Mouse (Mus musculus) stomach, embryonic 16.5 days (tissue): Measurements from ENCODE around the gene Entpd2. TPM values are rescaled to one million over a fixed set of nuclear protein-coding genes. Genes with fewer than 3 reads are reported as not detected.

ENCODE experiments used
- ATAC-seq: fragments of 200-750 bp; cut with Nextera tagmentation; 2 replicates; pipeline ENCODE4 v1.8.0; 2017; ENCODE audit warnings: moderate number of reproducible peaks, moderate TSS enrichment; ENCODE audit not compliant: insufficient read depth, low FRiP score
- H3K27ac ChIP-seq: fragments of 300-500 bp; sonication (generic); 2 replicates; pipeline ENCODE4 v1.5.1; 2014; ENCODE audit warnings: low read length
- H3K27me3 ChIP-seq: fragments of 300-500 bp; sonication (generic); 2 replicates; pipeline ENCODE4 v1.6.1; 2014; ENCODE audit warnings: low read length, control low read depth, mixed read lengths; ENCODE audit not compliant: control insufficient read depth, insufficient read depth
- H3K36me3 ChIP-seq: fragments of 300-500 bp; sonication (generic); 2 replicates; pipeline ENCODE4 v1.6.1; 2014; ENCODE audit warnings: low read length; ENCODE audit not compliant: control insufficient read depth, insufficient read depth
- H3K4me1 ChIP-seq: fragments of 300-500 bp; sonication (generic); 2 replicates; pipeline ENCODE4 v1.6.1; 2014; ENCODE audit warnings: low read length, control low read depth, mixed read lengths; ENCODE audit not compliant: control insufficient read depth, insufficient read depth
- H3K4me2 ChIP-seq: fragments of 300-500 bp; sonication (generic); 2 replicates; pipeline ENCODE4 v1.6.1; 2014; ENCODE audit warnings: low read depth, low read length, mixed read lengths
- H3K4me3 ChIP-seq: fragments of 300-500 bp; sonication (generic); replicated peaks from 2 replicates; pipeline ENCODE4 v1.5.1; 2014; ENCODE audit warnings: mild to moderate bottlenecking, low read length
- H3K9ac ChIP-seq: fragments of 300-500 bp; sonication (generic); 2 replicates; pipeline ENCODE4 v1.6.1; 2014; ENCODE audit warnings: low read length
- H3K9me3 ChIP-seq: fragments of 300-500 bp; sonication (generic); replicated peaks from 2 replicates; pipeline ENCODE4 v1.6.1; 2016; ENCODE audit warnings: low read length, control low read depth; ENCODE audit not compliant: control insufficient read depth
- WGBS: fragments of 180-500 bp; shearing (Covaris S2); extraction: QIAGEN DNeasy Blood & Tissue Kit; methylation state at CpG from one replicate; pipeline ENCODE4 v1.1.7; 2014; 5-methylcytosine and 5-hydroxymethylcytosine counted together
- polyA plus RNA-seq: library from polyadenylated mRNA; unstranded; fragments of >200 nt; fragmentation: Nextera tagmentation; extraction: Ambion mirVana; gene quantifications from 2 replicates; pipeline ENCODE4 v1.2.1, GENCODE M21; 2015

Entpd2 gene
- polyA plus RNA-seq, 1 experiment from 2014 or later, result 16.6 TPM

- Histone ChIP-seq H3K4me3 (0 out of 2 replicates have a peak overlapping the region, but pooled peaks have one; percentile 0), H3K9ac (0 out of 2 replicates have a peak overlapping the region, but pooled peaks have one; percentile 3), H3K27ac (peak overlapping the region; percentile 44; the same call in 1 of the 2 replicates), H3K9me3 (no peaks in the 10 kb centered on the region), H3K4me1 (peaks cover 7% of the 10 kb centered on the region), H3K4me2 (peak overlapping the region; percentile 95), H3K27me3 (no peaks in the 10 kb centered on the region), H3K36me3 (no peaks in the 10 kb centered on the region)
- 34% methylated on average over 13 of the region's 13 CpGs for WGBS
- ATAC-seq, result peak; percentile 68
Observed at GRCm38 (mm10) chr2:25363478-25364178, 32.0 kb upstream of the Entpd2 start.

GRCm38 (mm10) chr2:25364313-25364712 is 31.4 kb upstream of the Entpd2 start:
- Histone ChIP-seq H3K27me3 (no peaks in the 10 kb centered on the region), H3K36me3 (no peaks in the 10 kb centered on the region), H3K4me3 (peak overlapping the region; percentile 80), H3K9me3 (no peaks in the 10 kb centered on the region), H3K9ac (peak overlapping the region; percentile 89), H3K4me2 (peak overlapping the region; percentile 95), H3K4me1 (peaks cover 7% of the 10 kb centered on the region), H3K27ac (0 out of 2 replicates have a peak overlapping the region, but pooled peaks have one; percentile 44)
- no peak for ATAC-seq
- WGBS, result 84% methylated on average over 4 of the region's 4 CpGs

- H3K4me2 ChIP-seq, result peak overlapping the region; percentile 95
- peaks cover 7% of the 10 kb centered on the region for H3K4me1 ChIP-seq
- H3K27ac ChIP-seq, result no peak overlapping the region
- no peaks in the 10 kb centered on the region for H3K9me3 ChIP-seq
- no peaks in the 10 kb centered on the region for H3K36me3 ChIP-seq
- WGBS, result 35% methylated on average over 9 of the region's 9 CpGs
- no peaks in the 10 kb centered on the region for H3K27me3 ChIP-seq
- ATAC-seq, result no peak
- peak overlapping the region; percentile 80 for H3K4me3 ChIP-seq
- H3K9ac ChIP-seq, result peak overlapping the region; percentile 89
Observed at GRCm38 (mm10) chr2:25364761-25365090, 30.9 kb upstream of the Entpd2 start.

GRCm38 (mm10) chr2:25365091-25365761 is 30.4 kb upstream of the Entpd2 start, which contains the start of gene Uap1l1:
Gene Uap1l1, minus strand, starts transcription at chr2:25365682.
- Histone ChIP-seq H3K27me3 (no peaks in the 10 kb centered on the region), H3K9me3 (no peaks in the 10 kb centered on the region), H3K4me1 (peaks cover 7% of the 10 kb centered on the region), H3K4me3 (peak within 1 kb of the TSS; percentile 80), H3K27ac (peak within 1 kb of the TSS; percentile 78), H3K9ac (peak within 1 kb of the TSS; percentile 89), H3K4me2 (peak within 1 kb of the TSS; percentile 95), H3K36me3 (no peaks in the 10 kb centered on the region)
- WGBS, result under 1% methylated on average over 54 of the region's 54 CpGs
- ATAC-seq, result peak; percentile 81

- WGBS, result 72% methylated on average over 3 of the region's 3 CpGs
- Histone ChIP-seq H3K27me3 (no peaks in the 10 kb centered on the region), H3K9ac (no peak overlapping the region), H3K9me3 (no peaks in the 10 kb centered on the region), H3K4me3 (no peak overlapping the region), H3K4me1 (peaks cover 26% of the 10 kb centered on the region), H3K27ac (no peak overlapping the region), H3K4me2 (no peak overlapping the region), H3K36me3 (no peaks in the 10 kb centered on the region; the same call in 1 of the 2 replicates)
- no peak for ATAC-seq
Observed at GRCm38 (mm10) chr2:25369996-25370395, 25.7 kb upstream of the Entpd2 start.

- peaks cover 26% of the 10 kb centered on the region for H3K4me1 ChIP-seq
- H3K27me3 ChIP-seq, result no peaks in the 10 kb centered on the region
- H3K9ac ChIP-seq, result peak within 1 kb of the TSS; percentile 75
- WGBS, result 1% methylated on average over 65 of the region's 65 CpGs
- no peaks in the 10 kb centered on the region for H3K9me3 ChIP-seq
- H3K4me3 ChIP-seq, result peak within 1 kb of the TSS; percentile 70
- H3K27ac ChIP-seq, result peak within 1 kb of the TSS; percentile 83
- peak; percentile 92 for ATAC-seq
- no peaks in the 10 kb centered on the region; the same call in 1 of the 2 replicates for H3K36me3 ChIP-seq
- peak within 1 kb of the TSS; percentile 92 for H3K4me2 ChIP-seq
Observed at GRCm38 (mm10) chr2:25371764-25372643, 23.7 kb upstream of the Entpd2 start, which contains the start of gene Sapcd2. Gene Sapcd2, plus strand, starts transcription at chr2:25372321.

GRCm38 (mm10) chr2:25372644-25373391 is 22.9 kb upstream of the Entpd2 start:
- Histone ChIP-seq H3K4me1 (peaks cover 26% of the 10 kb centered on the region), H3K4me2 (peak overlapping the region; percentile 92), H3K27ac (no peak overlapping the region), H3K4me3 (peak overlapping the region; percentile 70), H3K36me3 (peaks cover 3% of the 10 kb centered on the region; the same call in 1 of the 2 replicates), H3K27me3 (no peaks in the 10 kb centered on the region), H3K9me3 (no peaks in the 10 kb centered on the region), H3K9ac (peak overlapping the region; percentile 75)
- no peak for ATAC-seq
- 1% methylated on average over 42 of the region's 42 CpGs for WGBS

- peak overlapping the region; percentile 70 for H3K4me3 ChIP-seq
- H3K4me2 ChIP-seq, result peak overlapping the region; percentile 92
- H3K9me3 ChIP-seq, result no peaks in the 10 kb centered on the region
- H3K36me3 ChIP-seq, result peaks cover 3% of the 10 kb centered on the region; the same call in 1 of the 2 replicates
- peak overlapping the region; percentile 75 for H3K9ac ChIP-seq
- ATAC-seq, result no peak
- no peaks in the 10 kb centered on the region for H3K27me3 ChIP-seq
- WGBS, result 38% methylated on average over 2 of the region's 2 CpGs
- peaks cover 26% of the 10 kb centered on the region for H3K4me1 ChIP-seq
- no peak overlapping the region for H3K27ac ChIP-seq
Observed at GRCm38 (mm10) chr2:25373431-25373830, 22.2 kb upstream of the Entpd2 start.
